Mouse (Mus musculus): Measurements from ENCODE around the gene 1700012B09Rik. TPM values are rescaled to one million over a fixed set of nuclear protein-coding genes. Genes with fewer than 3 reads are reported as not detected.
A peak's percentile ranks its signal among the peaks of the same experiment; 100 is the strongest.

1700012B09Rik gene
- polyA plus RNA-seq, 1 experiment from 2014 or later = 4.8 TPM

- no peaks in the 10 kb centered on the region for H3K9me3 ChIP-seq (ENCODE audit: control insufficient read depth, low read length)
- no peak overlapping the region for H3K9ac ChIP-seq (ENCODE audit: low read depth, low read length)
- no peaks in the 10 kb centered on the region; the same call in 1 of the 2 replicates for H3K4me1 ChIP-seq (ENCODE audit: control insufficient read depth, insufficient read depth, low read depth, low read length)
- ATAC-seq = no peak
- H3K27me3 ChIP-seq (replicated peaks; ENCODE audit: control insufficient read depth, insufficient read depth, low read length) = no peaks in the 10 kb centered on the region
- H3K36me3 ChIP-seq (ENCODE audit: control insufficient read depth, insufficient read depth, low read length) = no peaks in the 10 kb centered on the region
- H3K4me2 ChIP-seq (ENCODE audit: low read length) = no peak overlapping the region
- no peak overlapping the region for H3K4me3 ChIP-seq (ENCODE audit: low read length)
- H3K27ac ChIP-seq (ENCODE audit: low read depth, low read length) = no peak overlapping the region
- WGBS = 44% methylated on average over 6 of the region's 6 CpGs
Measured at GRCm38 (mm10) chr9:14769811-14770210, 1.0 kb downstream of the 1700012B09Rik start.

GRCm38 (mm10) chr9:14764765-14765164 is 6.1 kb downstream of the 1700012B09Rik start:
- H3K4me2 ChIP-seq (ENCODE audit: low read length) = no peak overlapping the region
- H3K4me3 ChIP-seq (ENCODE audit: low read length) = no peak overlapping the region
- ATAC-seq = peak; percentile 72
- H3K9ac ChIP-seq (ENCODE audit: low read depth, low read length) = no peak overlapping the region
- H3K27me3 ChIP-seq (replicated peaks; ENCODE audit: control insufficient read depth, insufficient read depth, low read length) = no peaks in the 10 kb centered on the region
- 29% methylated on average over 7 of the region's 7 CpGs for WGBS
- no peaks in the 10 kb centered on the region for H3K4me1 ChIP-seq (ENCODE audit: control insufficient read depth, insufficient read depth, low read depth, low read length)
- no peak overlapping the region for H3K27ac ChIP-seq (ENCODE audit: low read depth, low read length)
- H3K36me3 ChIP-seq (ENCODE audit: control insufficient read depth, insufficient read depth, low read length) = no peaks in the 10 kb centered on the region
- no peaks in the 10 kb centered on the region for H3K9me3 ChIP-seq (ENCODE audit: control insufficient read depth, low read length)

- no peak overlapping the region for H3K4me3 ChIP-seq (ENCODE audit: low read length)
- no peak for ATAC-seq
Measured at GRCm38 (mm10) chr9:14759261-14759660, 11.6 kb downstream of the 1700012B09Rik start.

GRCm38 (mm10) chr9:14758590-14758989 is 12.2 kb downstream of the 1700012B09Rik start:
- Histone ChIP-seq H3K27ac (ENCODE audit: low read depth, low read length) (no peak overlapping the region), H3K4me3 (ENCODE audit: low read length) (no peak overlapping the region), H3K36me3 (ENCODE audit: control insufficient read depth, insufficient read depth, low read length) (no peaks in the 10 kb centered on the region), H3K9ac (ENCODE audit: low read depth, low read length) (no peak overlapping the region), H3K27me3 (replicated peaks; ENCODE audit: control insufficient read depth, insufficient read depth, low read length) (no peaks in the 10 kb centered on the region), H3K4me2 (ENCODE audit: low read length) (no peak overlapping the region), H3K9me3 (ENCODE audit: control insufficient read depth, low read length) (no peaks in the 10 kb centered on the region), H3K4me1 (ENCODE audit: control insufficient read depth, insufficient read depth, low read depth, low read length) (no peaks in the 10 kb centered on the region)
- ATAC-seq = no peak
- 73% methylated on average over 7 of the region's 7 CpGs for WGBS

More at GRCm38 (mm10) chr9:14759261-14759660, 11.6 kb downstream of the 1700012B09Rik start:
- Histone ChIP-seq H3K4me2 (ENCODE audit: low read length) (no peak overlapping the region), H3K36me3 (ENCODE audit: control insufficient read depth, insufficient read depth, low read length) (no peaks in the 10 kb centered on the region), H3K4me1 (ENCODE audit: control insufficient read depth, insufficient read depth, low read depth, low read length) (no peaks in the 10 kb centered on the region), H3K9me3 (ENCODE audit: control insufficient read depth, low read length) (no peaks in the 10 kb centered on the region), H3K27ac (ENCODE audit: low read depth, low read length) (no peak overlapping the region), H3K27me3 (replicated peaks; ENCODE audit: control insufficient read depth, insufficient read depth, low read length) (no peaks in the 10 kb centered on the region), H3K9ac (ENCODE audit: low read depth, low read length) (no peak overlapping the region)

- H3K4me3 ChIP-seq (ENCODE audit: low read length) = no peak overlapping the region
- no peak for ATAC-seq
Measured at GRCm38 (mm10) chr9:14754469-14754868, 16.4 kb downstream of the 1700012B09Rik start.

GRCm38 (mm10) chr9:14753947-14754346 is 16.9 kb downstream of the 1700012B09Rik start:
- no peak overlapping the region for H3K27ac ChIP-seq (ENCODE audit: low read depth, low read length)
- H3K36me3 ChIP-seq (ENCODE audit: control insufficient read depth, insufficient read depth, low read length) = no peaks in the 10 kb centered on the region
- H3K9ac ChIP-seq (ENCODE audit: low read depth, low read length) = no peak overlapping the region
- H3K4me1 ChIP-seq (ENCODE audit: control insufficient read depth, insufficient read depth, low read depth, low read length) = peaks cover 5% of the 10 kb centered on the region; the same call in 1 of the 2 replicates
- ATAC-seq = no peak
- no peaks in the 10 kb centered on the region for H3K9me3 ChIP-seq (ENCODE audit: control insufficient read depth, low read length)
- H3K4me2 ChIP-seq (ENCODE audit: low read length) = no peak overlapping the region
- H3K27me3 ChIP-seq (replicated peaks; ENCODE audit: control insufficient read depth, insufficient read depth, low read length) = no peaks in the 10 kb centered on the region
- H3K4me3 ChIP-seq (ENCODE audit: low read length) = no peak overlapping the region

More at GRCm38 (mm10) chr9:14754469-14754868, 16.4 kb downstream of the 1700012B09Rik start:
- 87% methylated on average over 3 of the region's 3 CpGs for WGBS
- Histone ChIP-seq H3K4me2 (ENCODE audit: low read length) (no peak overlapping the region), H3K9me3 (ENCODE audit: control insufficient read depth, low read length) (no peaks in the 10 kb centered on the region), H3K9ac (ENCODE audit: low read depth, low read length) (no peak overlapping the region), H3K27ac (ENCODE audit: low read depth, low read length) (no peak overlapping the region), H3K4me1 (ENCODE audit: control insufficient read depth, insufficient read depth, low read depth, low read length) (peaks cover 5% of the 10 kb centered on the region; the same call in 1 of the 2 replicates), H3K36me3 (ENCODE audit: control insufficient read depth, insufficient read depth, low read length) (no peaks in the 10 kb centered on the region), H3K27me3 (replicated peaks; ENCODE audit: control insufficient read depth, insufficient read depth, low read length) (no peaks in the 10 kb centered on the region)

- Histone ChIP-seq H3K4me1 (ENCODE audit: control insufficient read depth, insufficient read depth, low read depth, low read length) (peaks cover 5% of the 10 kb centered on the region; the same call in 1 of the 2 replicates), H3K36me3 (ENCODE audit: control insufficient read depth, insufficient read depth, low read length) (no peaks in the 10 kb centered on the region), H3K27me3 (replicated peaks; ENCODE audit: control insufficient read depth, insufficient read depth, low read length) (no peaks in the 10 kb centered on the region), H3K4me3 (ENCODE audit: low read length) (peak within 1 kb of the TSS; percentile 58), H3K4me2 (ENCODE audit: low read length) (peak within 1 kb of the TSS; percentile 98), H3K9me3 (ENCODE audit: control insufficient read depth, low read length) (no peaks in the 10 kb centered on the region), H3K27ac (ENCODE audit: low read depth, low read length) (no peak within 1 kb of the TSS), H3K9ac (ENCODE audit: low read depth, low read length) (peak within 1 kb of the TSS; percentile 70)
- under 1% methylated on average over 23 of the region's 28 CpGs for WGBS
- ATAC-seq = peak; percentile 87
Measured at GRCm38 (mm10) chr9:14752001-14752522, 18.8 kb downstream of the 1700012B09Rik start, which contains the start of gene Fut4. Gene Fut4 (minus strand): TSS chr9:14752393.

- under 1% methylated on average over 50 of the region's 50 CpGs for WGBS
- peak; percentile 88 for ATAC-seq
- H3K4me1 ChIP-seq (ENCODE audit: control insufficient read depth, insufficient read depth, low read depth, low read length) = peaks cover 5% of the 10 kb centered on the region; the same call in 1 of the 2 replicates
- H3K9me3 ChIP-seq (ENCODE audit: control insufficient read depth, low read length) = no peaks in the 10 kb centered on the region
- H3K4me2 ChIP-seq (ENCODE audit: low read length) = peak overlapping the region; percentile 98
- H3K4me3 ChIP-seq (ENCODE audit: low read length) = peak overlapping the region; percentile 58
- H3K27me3 ChIP-seq (replicated peaks; ENCODE audit: control insufficient read depth, insufficient read depth, low read length) = no peaks in the 10 kb centered on the region
- H3K36me3 ChIP-seq (ENCODE audit: control insufficient read depth, insufficient read depth, low read length) = no peaks in the 10 kb centered on the region
- H3K27ac ChIP-seq (ENCODE audit: low read depth, low read length) = no peak overlapping the region
- H3K9ac ChIP-seq (ENCODE audit: low read depth, low read length) = peak overlapping the region; percentile 70
Measured at GRCm38 (mm10) chr9:14751503-14752000, 19.3 kb downstream of the 1700012B09Rik start.

GRCm38 (mm10) chr9:14750901-14751502 is 19.8 kb downstream of the 1700012B09Rik start:
- peak overlapping the region; percentile 58 for H3K4me3 ChIP-seq (ENCODE audit: low read length)
- H3K27ac ChIP-seq (ENCODE audit: low read depth, low read length) = no peak overlapping the region
- peak; percentile 31 for ATAC-seq
- peak overlapping the region; percentile 98 for H3K4me2 ChIP-seq (ENCODE audit: low read length)
- peaks cover 5% of the 10 kb centered on the region; the same call in 1 of the 2 replicates for H3K4me1 ChIP-seq (ENCODE audit: control insufficient read depth, insufficient read depth, low read depth, low read length)
- H3K27me3 ChIP-seq (replicated peaks; ENCODE audit: control insufficient read depth, insufficient read depth, low read length) = no peaks in the 10 kb centered on the region
- H3K9ac ChIP-seq (ENCODE audit: low read depth, low read length) = peak overlapping the region; percentile 70
- H3K9me3 ChIP-seq (ENCODE audit: control insufficient read depth, low read length) = no peaks in the 10 kb centered on the region
- no peaks in the 10 kb centered on the region for H3K36me3 ChIP-seq (ENCODE audit: control insufficient read depth, insufficient read depth, low read length)
- 53% methylated on average over 42 of the region's 42 CpGs for WGBS

Measured in hindbrain, embryonic 16.5 days (tissue).